Mouse (Mus musculus) embryonic facial prominence, embryonic 14.5 days (tissue): Measurements from ENCODE around the gene Pnrc2. TPM values are rescaled to one million over a fixed set of nuclear protein-coding genes. Genes with fewer than 3 reads are reported as not detected.

Experiments used
- ATAC-seq: fragments of 200-750 bp; cut with Nextera tagmentation; 2 replicates; pipeline ENCODE4 v1.8.0; 2017; ENCODE audit warnings: low read depth, moderate number of reproducible peaks, moderate TSS enrichment
- DNase-seq: peaks from one replicate; pipeline ENCODE4 v3.0.0-alpha.2; 2015; ENCODE audit warnings: low spot score
- H3K27ac ChIP-seq: fragments of 300-500 bp; sonication (generic); replicated peaks from 2 replicates; pipeline ENCODE4 v1.5.1; 2014; ENCODE audit warnings: low read depth, mild to moderate bottlenecking, low read length, moderate library complexity
- H3K27me3 ChIP-seq: fragments of 300-500 bp; sonication (generic); replicated peaks from 2 replicates; pipeline ENCODE4 v1.6.1; 2014; ENCODE audit warnings: low read length; ENCODE audit not compliant: control insufficient read depth, insufficient read depth
- H3K36me3 ChIP-seq: fragments of 300-500 bp; sonication (generic); 2 replicates; pipeline ENCODE4 v1.6.1; 2014; ENCODE audit warnings: low read length, mixed read lengths; ENCODE audit not compliant: control insufficient read depth, insufficient read depth
- H3K4me1 ChIP-seq: fragments of 300-500 bp; sonication (generic); 2 replicates; pipeline ENCODE4 v1.6.1; 2014; ENCODE audit warnings: antibody characterized with exemption, low read length; ENCODE audit not compliant: control insufficient read depth, insufficient read depth
- H3K4me2 ChIP-seq: fragments of 300-500 bp; sonication (generic); 2 replicates; pipeline ENCODE4 v1.6.1; 2014; ENCODE audit warnings: low read depth, mild to moderate bottlenecking, low read length, moderate library complexity, mixed read lengths
- H3K4me3 ChIP-seq: fragments of 300-500 bp; sonication (generic); 2 replicates; pipeline ENCODE4 v1.5.1; 2014; ENCODE audit warnings: low read depth, mild to moderate bottlenecking, low read length
- H3K9ac ChIP-seq: fragments of 300-500 bp; sonication (generic); 2 replicates; pipeline ENCODE4 v1.6.1; 2014; ENCODE audit warnings: low read depth, mild to moderate bottlenecking, low read length, moderate library complexity, mixed read lengths
- H3K9me3 ChIP-seq: fragments of 300-500 bp; sonication (generic); 2 replicates; pipeline ENCODE4 v1.6.1; 2016; ENCODE audit warnings: low read length; ENCODE audit not compliant: control insufficient read depth
- WGBS: fragments of 180-500 bp; shearing (Covaris S2); extraction: QIAGEN DNeasy Blood & Tissue Kit; methylation state at CpG from one replicate; pipeline ENCODE4 v1.1.7; 2014; 5-methylcytosine and 5-hydroxymethylcytosine counted together
- polyA plus RNA-seq: library from polyadenylated mRNA; unstranded; fragments of >200 nt; fragmentation: Nextera tagmentation; extraction: Ambion mirVana; gene quantifications from 2 replicates; pipeline ENCODE4 v1.2.1, GENCODE M21; 2014

Pnrc2 gene
- polyA plus RNA-seq, 1 experiment from 2014 or later: 162 TPM

GRCm38 (mm10) chr4:135853987-135854546 lies 19.6 kb downstream of the Pnrc2 start:
- H3K9ac ChIP-seq: no peak overlapping the region
- no peaks in the 10 kb centered on the region for H3K36me3 ChIP-seq
- ATAC-seq: no peak
- peaks cover 21% of the 10 kb centered on the region for H3K4me1 ChIP-seq
- WGBS: 88% methylated on average over 14 of the region's 14 CpGs
- no peak for DNase-seq
- H3K27ac ChIP-seq: peak overlapping the region; percentile 97
- peak overlapping the region; percentile 96 for H3K4me2 ChIP-seq
- H3K4me3 ChIP-seq: no peak overlapping the region
- no peaks in the 10 kb centered on the region for H3K27me3 ChIP-seq
- no peaks in the 10 kb centered on the region for H3K9me3 ChIP-seq

GRCm38 (mm10) chr4:135851942-135852341 lies 21.7 kb downstream of the Pnrc2 start:
- WGBS: 77% methylated on average over 9 of the region's 9 CpGs
- Histone ChIP-seq H3K27me3 (no peaks in the 10 kb centered on the region), H3K4me3 (no peak overlapping the region), H3K36me3 (no peaks in the 10 kb centered on the region), H3K4me2 (no peak overlapping the region), H3K27ac (no peak overlapping the region), H3K9me3 (no peaks in the 10 kb centered on the region), H3K4me1 (peaks cover 10% of the 10 kb centered on the region), H3K9ac (no peak overlapping the region)
- no peak for DNase-seq
- no peak for ATAC-seq

- Histone ChIP-seq H3K4me2 (peak overlapping the region; percentile 13), H3K27ac (peak overlapping the region; percentile 34; the same call in 1 of the 2 replicates), H3K9ac (no peak overlapping the region), H3K4me3 (no peak overlapping the region), H3K27me3 (no peaks in the 10 kb centered on the region), H3K9me3 (no peaks in the 10 kb centered on the region), H3K4me1 (peaks cover 10% of the 10 kb centered on the region), H3K36me3 (no peaks in the 10 kb centered on the region)
- WGBS: 26% methylated on average over 13 of the region's 13 CpGs
- DNase-seq: peak; percentile 81
- peak; percentile 30; the same call in 1 of the 2 replicates for ATAC-seq
Observed at GRCm38 (mm10) chr4:135850411-135851095, 23.1 kb downstream of the Pnrc2 start.

- Histone ChIP-seq H3K36me3 (no peaks in the 10 kb centered on the region), H3K27me3 (no peaks in the 10 kb centered on the region), H3K4me2 (no peak overlapping the region), H3K9me3 (no peaks in the 10 kb centered on the region), H3K27ac (no peak overlapping the region), H3K9ac (no peak overlapping the region), H3K4me1 (0 out of 2 replicates have a peak, but pooled peaks cover 3% of the 10 kb centered on the region), H3K4me3 (no peak overlapping the region)
- DNase-seq (no peak), ATAC-seq (no peak)
- WGBS: 55% methylated on average over 5 of the region's 5 CpGs
Observed at GRCm38 (mm10) chr4:135847581-135847980, 26.1 kb downstream of the Pnrc2 start.

GRCm38 (mm10) chr4:135844400-135844799 lies 29.2 kb downstream of the Pnrc2 start:
- ATAC-seq (no peak), DNase-seq (no peak)
- WGBS: 76% methylated on average over 6 of the region's 6 CpGs
- no peaks in the 10 kb centered on the region for H3K9me3 ChIP-seq
- H3K27ac ChIP-seq: no peak overlapping the region
- no peaks in the 10 kb centered on the region for H3K4me1 ChIP-seq
- H3K4me3 ChIP-seq: no peak overlapping the region
- H3K4me2 ChIP-seq: no peak overlapping the region
- H3K36me3 ChIP-seq: no peaks in the 10 kb centered on the region
- no peaks in the 10 kb centered on the region for H3K27me3 ChIP-seq
- no peak overlapping the region for H3K9ac ChIP-seq

GRCm38 (mm10) chr4:135839293-135840011 lies 34.2 kb downstream of the Pnrc2 start:
- Histone ChIP-seq H3K27ac (no peak overlapping the region), H3K9ac (no peak overlapping the region), H3K27me3 (no peaks in the 10 kb centered on the region), H3K4me2 (no peak overlapping the region), H3K36me3 (no peaks in the 10 kb centered on the region), H3K4me3 (no peak overlapping the region), H3K4me1 (no peaks in the 10 kb centered on the region), H3K9me3 (no peaks in the 10 kb centered on the region)
- ATAC-seq (no peak), DNase-seq (no peak)
- 75% methylated on average over 21 of the region's 21 CpGs for WGBS

- no peaks in the 10 kb centered on the region for H3K27me3 ChIP-seq
- no peak for DNase-seq
- H3K4me3 ChIP-seq: no peak overlapping the region
- 86% methylated on average over 3 of the region's 3 CpGs for WGBS
- no peaks in the 10 kb centered on the region for H3K36me3 ChIP-seq
- no peak overlapping the region for H3K27ac ChIP-seq
- H3K9ac ChIP-seq: no peak overlapping the region
- H3K9me3 ChIP-seq: no peaks in the 10 kb centered on the region
- no peak overlapping the region for H3K4me2 ChIP-seq
- no peak for ATAC-seq
- no peaks in the 10 kb centered on the region for H3K4me1 ChIP-seq
Observed at GRCm38 (mm10) chr4:135838925-135839292, 34.7 kb downstream of the Pnrc2 start.

GRCm38 (mm10) chr4:135834124-135834717 lies 39.4 kb downstream of the Pnrc2 start:
- H3K9ac ChIP-seq: no peak overlapping the region
- WGBS: 83% methylated on average over 8 of the region's 8 CpGs
- no peak for ATAC-seq
- H3K4me3 ChIP-seq: no peak overlapping the region
- peaks cover 7% of the 10 kb centered on the region for H3K4me1 ChIP-seq
- H3K36me3 ChIP-seq: no peaks in the 10 kb centered on the region
- H3K27ac ChIP-seq: no peak overlapping the region
- no peaks in the 10 kb centered on the region for H3K27me3 ChIP-seq
- DNase-seq: no peak
- no peak overlapping the region for H3K4me2 ChIP-seq
- H3K9me3 ChIP-seq: no peaks in the 10 kb centered on the region
